Mouse (Mus musculus): ENCODE data around the gene Gm20547. TPM values are rescaled to one million over a fixed set of nuclear protein-coding genes. Genes with fewer than 3 reads are reported as not detected.

Gm20547 gene
- polyA plus RNA-seq (2021): not detected

- ATAC-seq (no peak), DNase-seq (ENCODE audit: low read depth, low spot score) (no peak)
- in situ Hi-C loops (cut with MboI; ENCODE audit: low pct_unique_long_range_greater_than_20kb): no loop called here
- H3K27me3 ChIP-seq: no peaks in the 10 kb centered on the region
- CTCF ChIA-PET: interaction anchor here (2.2 kb wide), 1 partner anchor 25 kb away, joined by 5 read pairs; no protein-coding TSS in a partner anchor
- POLR2A ChIA-PET: interaction anchor here (0.7 to 1.1 kb wide), 2 partner anchors 12 to 16 kb away, joined by 3 to 4 read pairs; no protein-coding TSS in a partner anchor
- TF ChIP-seq CTCF (IDR thresholded peaks at IDR 0.05): no peak
These were observed at the start of gene Gm20547 for GRCm38 (mm10) chr17:34881683-34882310. Gm20547 (minus strand) TSS chr17:34882042.

GRCm38 (mm10) chr17:34931061-34931734 lies 49.4 kb upstream of the Gm20547 start, which contains the start of gene Neu1:
Neu1 (plus strand) TSS chr17:34931253.
- DNase-seq (ENCODE audit: low read depth, low spot score) (peak; percentile 84), ATAC-seq (peak; percentile 90)
- ChIA-PET POLR2A (interaction anchor here (0.6 to 1.5 kb wide), 4 partner anchors 16 to 67 kb away, joined by 3 to 6 read pairs (median 4); no protein-coding TSS in a partner anchor), CTCF (interaction anchor here (0.8 to 2.2 kb wide), 3 partner anchors 12 to 15 kb away, joined by 3 to 6 read pairs (median 3); no protein-coding TSS in a partner anchor)
- in situ Hi-C loops (cut with MboI; ENCODE audit: low pct_unique_long_range_greater_than_20kb): no loop called here
- no peak for TF ChIP-seq CTCF (IDR thresholded peaks at IDR 0.05)
- no peaks in the 10 kb centered on the region for H3K27me3 ChIP-seq

GRCm38 (mm10) chr17:34928841-34929240 lies 47.0 kb upstream of the Gm20547 start:
- CTCF ChIA-PET: no interaction called here
- POLR2A ChIA-PET: interaction anchor here (0.7 kb wide), 1 partner anchor 27 kb away, joined by 3 read pairs; no protein-coding TSS in a partner anchor
- no peaks in the 10 kb centered on the region for H3K27me3 ChIP-seq
- ATAC-seq (no peak), DNase-seq (ENCODE audit: low read depth, low spot score) (no peak)
- no peak for TF ChIP-seq CTCF (IDR thresholded peaks at IDR 0.05)
- in situ Hi-C loops (cut with MboI; ENCODE audit: low pct_unique_long_range_greater_than_20kb): no loop called here

- POLR2A ChIA-PET: no interaction called here
- in situ Hi-C loops (cut with MboI; ENCODE audit: low pct_unique_long_range_greater_than_20kb): no loop called here
These were observed 45.6 kb upstream of the Gm20547 start for GRCm38 (mm10) chr17:34927306-34928019.

GRCm38 (mm10) chr17:34924258-34924657 lies 42.4 kb upstream of the Gm20547 start:
- no peak for TF ChIP-seq CTCF (IDR thresholded peaks at IDR 0.05)
- DNase-seq (ENCODE audit: low read depth, low spot score) (no peak), ATAC-seq (no peak)
- in situ Hi-C loops (cut with MboI; ENCODE audit: low pct_unique_long_range_greater_than_20kb): no loop called here
- H3K27me3 ChIP-seq: no peaks in the 10 kb centered on the region
- ChIA-PET POLR2A (interaction anchor here (0.6 kb wide), 1 partner anchor 17 kb away, joined by 5 read pairs; no protein-coding TSS in a partner anchor), CTCF (interaction anchor here (0.7 to 1.7 kb wide), 9 partner anchors 8 to 41 kb away, joined by 3 to 8 read pairs (median 3); partner anchors contain the start of gene Slc44a4)

More at GRCm38 (mm10) chr17:34927306-34928019, 45.6 kb upstream of the Gm20547 start:
- no peak for TF ChIP-seq CTCF (IDR thresholded peaks at IDR 0.05)
- no peaks in the 10 kb centered on the region for H3K27me3 ChIP-seq
- CTCF ChIA-PET: interaction anchor here (0.7 to 1.2 kb wide), 2 partner anchors 12 to 23 kb away, joined by 3 to 4 read pairs; no protein-coding TSS in a partner anchor
- no peak for DNase-seq (ENCODE audit: low read depth, low spot score)
- ATAC-seq: no peak

- POLR2A ChIA-PET: no interaction called here
- in situ Hi-C loops (cut with MboI; ENCODE audit: low pct_unique_long_range_greater_than_20kb): no loop called here
- CTCF ChIA-PET: interaction anchor here (0.9 to 1.9 kb wide), 5 partner anchors 11 to 66 kb away, joined by 3 to 6 read pairs (median 3); no protein-coding TSS in a partner anchor
- H3K27me3 ChIP-seq: no peaks in the 10 kb centered on the region
- DNase-seq (ENCODE audit: low read depth, low spot score) (no peak), ATAC-seq (no peak)
- TF ChIP-seq CTCF (IDR thresholded peaks at IDR 0.05): no peak
These were observed 41.1 kb upstream of the Gm20547 start for GRCm38 (mm10) chr17:34922939-34923338.

GRCm38 (mm10) chr17:34917188-34917587 lies 35.3 kb upstream of the Gm20547 start:
- ChIA-PET POLR2A (interaction anchor here (0.8 kb wide), 1 partner anchor 33 kb away, joined by 3 read pairs; no protein-coding TSS in a partner anchor), CTCF (interaction anchor here (0.6 to 1.4 kb wide), 2 partner anchors 33 kb away, joined by 4 read pairs; no protein-coding TSS in a partner anchor)
- TF ChIP-seq CTCF (IDR thresholded peaks at IDR 0.05): no peak
- no peaks in the 10 kb centered on the region for H3K27me3 ChIP-seq
- in situ Hi-C loops (cut with MboI; ENCODE audit: low pct_unique_long_range_greater_than_20kb): loop anchor here (5.0 kb wide), 1 partner anchor 65 kb away; the partner anchor contains the start of gene Lsm2
- ATAC-seq: no peak
- DNase-seq (ENCODE audit: low read depth, low spot score): no peak

GRCm38 (mm10) chr17:34916316-34916715 lies 34.5 kb upstream of the Gm20547 start:
- in situ Hi-C loops (cut with MboI; ENCODE audit: low pct_unique_long_range_greater_than_20kb): loop anchor here (5.0 kb wide), 1 partner anchor 66 kb away; the partner anchor contains the start of gene Lsm2

GRCm38 (mm10) chr17:34915410-34915831 lies 33.6 kb upstream of the Gm20547 start:
- CTCF ChIA-PET: interaction anchor here (1.0 to 1.4 kb wide), 4 partner anchors 9 to 35 kb away, joined by 3 to 8 read pairs (median 4); no protein-coding TSS in a partner anchor
- in situ Hi-C loops (cut with MboI; ENCODE audit: low pct_unique_long_range_greater_than_20kb): loop anchor here (5.0 kb wide), 1 partner anchor 67 kb away; the partner anchor contains the start of gene Lsm2

More at GRCm38 (mm10) chr17:34916316-34916715, 34.5 kb upstream of the Gm20547 start:
- H3K27me3 ChIP-seq: no peaks in the 10 kb centered on the region
- no peak for DNase-seq (ENCODE audit: low read depth, low spot score)
- TF ChIP-seq CTCF (IDR thresholded peaks at IDR 0.05): no peak
- ChIA-PET CTCF (interaction anchor here (0.8 to 1.4 kb wide), 5 partner anchors 8 to 34 kb away, joined by 3 to 8 read pairs (median 4); no protein-coding TSS in a partner anchor), POLR2A (interaction anchor here (0.6 to 1.2 kb wide), 7 partner anchors 10 to 505 kb away, joined by 3 to 7 read pairs (median 4); partner anchors contain the start of genes C2 and Neu1)
- no peak for ATAC-seq

More at GRCm38 (mm10) chr17:34915410-34915831, 33.6 kb upstream of the Gm20547 start:
- no peaks in the 10 kb centered on the region for H3K27me3 ChIP-seq
- no peak for TF ChIP-seq CTCF (IDR thresholded peaks at IDR 0.05)
- POLR2A ChIA-PET: interaction anchor here (0.6 to 1.2 kb wide), 5 partner anchors 9 to 506 kb away, joined by 3 to 9 read pairs (median 4); partner anchors contain the start of gene Neu1
- no peak for DNase-seq (ENCODE audit: low read depth, low spot score)
- peak; percentile 66 for ATAC-seq
